Mouse (Mus musculus): ENCODE results near the gene Actr5. TPM values are rescaled to one million over a fixed set of nuclear protein-coding genes. Genes with fewer than 3 reads are reported as not detected.

The Actr5 gene
- 10 to 100 TPM in 1 of 2 experiments, 1 to 10 TPM in 1; 9.1 to 10.1 TPM for total RNA-seq (2021)
- long read RNA-seq, experiment 1, transcript Actr5-201 (9 exons, 2,402 nt), result major isoform, 5 of 7 reads
- long read RNA-seq, experiment 1, partial matches to known transcripts, result 1 of 7 reads
- long read RNA-seq, experiment 1, other reads (novel, unspliced or antisense), result 0 of 7 reads
- long read RNA-seq, experiment 2, transcript Actr5-201 (9 exons, 2,402 nt), result major isoform, 8 of 12 reads
- long read RNA-seq, experiment 2, partial matches to known transcripts, result 0 of 12 reads
- long read RNA-seq, experiment 2, other reads (novel, unspliced or antisense), result 4 of 12 reads

- intact Hi-C loops (cut with DNase I), result loop anchor here (5.0 kb wide), 1 partner anchor 77 kb away; no protein-coding TSS in a partner anchor
- peak; percentile 90 to 93 for DNase-seq (ENCODE audit: low spot score in 2 of 2)
These were observed at the start of gene Actr5 for GRCm38 (mm10) chr2:158624718-158625222. TSS of gene Actr5 (plus strand) at chr2:158624888.

GRCm38 (mm10) chr2:158579979-158580378 is 44.7 kb upstream of the Actr5 start:
- no peak for DNase-seq (ENCODE audit: low spot score in 2 of 2)
- intact Hi-C loops (cut with DNase I), result no loop called here

- no peak for DNase-seq (ENCODE audit: low spot score in 2 of 2)
- intact Hi-C loops (cut with DNase I), result no loop called here
These were observed 39.9 kb upstream of the Actr5 start for GRCm38 (mm10) chr2:158584621-158585358.

DNA sequence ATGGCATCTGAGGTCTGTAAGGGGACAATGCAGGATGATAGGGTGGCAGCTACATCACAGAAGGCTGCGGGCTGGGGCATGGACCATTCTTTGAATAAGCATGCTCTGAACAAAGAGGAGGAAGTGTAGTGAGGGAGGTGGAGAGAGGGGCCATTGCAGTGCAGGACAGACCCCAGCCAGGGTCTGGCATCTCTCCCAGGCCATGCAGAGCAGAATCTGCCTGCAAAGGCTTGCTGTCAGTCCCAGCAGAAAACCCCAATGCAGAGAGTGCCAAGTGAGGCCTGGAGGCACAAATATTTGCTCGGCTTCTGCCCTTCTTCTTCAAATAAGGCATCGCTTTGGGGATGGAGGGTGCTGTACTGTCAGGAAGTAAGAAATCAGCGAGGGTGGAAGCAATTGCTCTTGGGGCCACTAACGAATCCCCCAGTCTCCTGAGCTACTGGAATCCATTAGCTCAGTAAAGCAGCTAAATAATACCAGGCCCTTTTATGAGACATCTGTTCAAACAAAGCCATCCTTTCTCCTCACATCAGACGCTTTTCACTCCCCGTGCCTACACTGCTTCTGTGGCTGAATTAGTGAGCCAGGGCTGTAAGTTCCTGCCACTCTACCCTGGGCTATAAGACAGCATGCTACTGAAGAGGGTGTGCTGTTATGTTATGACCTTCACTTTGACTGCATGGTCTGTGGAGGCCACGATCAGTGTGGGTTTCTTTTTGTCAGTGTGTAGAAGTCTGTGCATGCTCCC is 36.0 kb upstream of the Actr5 start:
- no peak for DNase-seq (ENCODE audit: low spot score in 2 of 2)
- intact Hi-C loops (cut with DNase I), result no loop called here

GRCm38 (mm10) chr2:158590495-158590894 is 34.2 kb upstream of the Actr5 start:
- intact Hi-C loops (cut with DNase I), result no loop called here

GRCm38 (mm10) chr2:158591286-158591685 is 33.4 kb upstream of the Actr5 start:
- DNase-seq (ENCODE audit: low spot score in 2 of 2), result no peak
- intact Hi-C loops (cut with DNase I), result no loop called here

More at GRCm38 (mm10) chr2:158590495-158590894, 34.2 kb upstream of the Actr5 start:
- DNase-seq (ENCODE audit: low spot score in 2 of 2), result no peak

DNA sequence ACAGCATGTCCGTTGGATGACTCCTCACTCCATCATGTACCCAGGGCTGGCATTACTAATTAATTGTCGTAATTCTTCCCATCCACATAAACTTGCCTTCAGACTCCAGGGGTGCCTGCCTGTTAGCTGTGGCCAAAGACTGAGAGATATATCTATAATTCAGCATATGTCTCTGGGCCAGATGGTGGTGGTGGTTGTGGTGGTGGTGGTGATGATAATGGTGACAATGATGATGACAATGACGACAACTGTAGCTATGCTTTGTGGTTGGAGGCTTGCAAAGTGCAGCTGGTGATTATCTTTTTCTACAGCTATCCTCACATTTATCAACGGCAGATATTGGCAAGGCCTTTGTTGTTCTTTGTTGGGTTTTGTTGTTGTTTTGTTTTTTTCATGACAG is 31.3 kb upstream of the Actr5 start:
- intact Hi-C loops (cut with DNase I), result no loop called here
- no peak for DNase-seq (ENCODE audit: low spot score in 2 of 2)

DNA sequence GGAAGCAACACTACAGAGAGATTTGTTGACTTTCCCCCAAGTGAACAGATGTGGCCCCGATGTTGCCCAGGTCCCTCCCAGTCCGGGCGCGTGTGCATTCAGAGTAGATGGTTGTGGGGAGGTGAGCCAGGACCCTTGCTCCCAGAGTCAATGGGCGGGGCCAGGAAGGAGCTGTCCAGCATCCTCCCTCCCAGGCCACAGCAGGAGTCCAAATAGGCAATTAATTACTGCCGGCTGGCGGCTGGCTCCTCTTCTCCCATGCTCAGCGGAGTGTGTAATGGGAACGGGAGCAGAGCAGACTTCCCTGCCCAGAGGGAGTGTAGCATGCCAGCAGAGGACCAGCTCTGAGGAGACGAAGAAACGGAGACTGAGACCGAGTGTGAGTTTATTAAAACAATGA is 29.6 kb upstream of the Actr5 start:
- intact Hi-C loops (cut with DNase I), result no loop called here
- peak in 1 of 2 experiments; percentile 27 for DNase-seq (ENCODE audit: low spot score in 2 of 2)

- intact Hi-C loops (cut with DNase I), result no loop called here
- no peak for DNase-seq (ENCODE audit: low spot score in 2 of 2)
These were observed 29.1 kb upstream of the Actr5 start for GRCm38 (mm10) chr2:158595577-158595976.

- intact Hi-C loops (cut with DNase I), result no loop called here
- DNase-seq (ENCODE audit: low spot score in 2 of 2), result no peak
These were observed 27.9 kb upstream of the Actr5 start for GRCm38 (mm10) chr2:158596803-158597202.

DNA sequence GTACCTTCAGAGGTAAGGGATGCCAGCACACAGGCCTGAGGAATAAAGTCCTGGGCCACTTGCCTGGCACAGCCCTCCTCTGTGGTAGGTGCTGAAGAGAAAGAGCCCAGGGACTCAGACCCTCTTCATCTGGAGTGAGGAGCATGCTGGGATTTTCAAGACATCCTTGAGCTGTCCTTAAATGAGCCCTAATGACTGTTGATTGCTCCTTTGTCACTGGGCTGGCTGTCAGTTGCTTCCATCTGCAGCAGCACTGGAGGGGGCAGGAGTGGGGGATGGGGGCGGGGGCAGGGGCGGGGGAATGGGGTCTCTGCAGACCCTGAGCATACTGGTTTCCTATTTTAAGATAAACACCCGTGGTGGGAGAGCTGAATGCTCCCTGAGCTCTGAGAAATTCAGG is 24.2 kb upstream of the Actr5 start:
- intact Hi-C loops (cut with DNase I), result no loop called here
- DNase-seq (ENCODE audit: low spot score in 2 of 2), result no peak

DNA sequence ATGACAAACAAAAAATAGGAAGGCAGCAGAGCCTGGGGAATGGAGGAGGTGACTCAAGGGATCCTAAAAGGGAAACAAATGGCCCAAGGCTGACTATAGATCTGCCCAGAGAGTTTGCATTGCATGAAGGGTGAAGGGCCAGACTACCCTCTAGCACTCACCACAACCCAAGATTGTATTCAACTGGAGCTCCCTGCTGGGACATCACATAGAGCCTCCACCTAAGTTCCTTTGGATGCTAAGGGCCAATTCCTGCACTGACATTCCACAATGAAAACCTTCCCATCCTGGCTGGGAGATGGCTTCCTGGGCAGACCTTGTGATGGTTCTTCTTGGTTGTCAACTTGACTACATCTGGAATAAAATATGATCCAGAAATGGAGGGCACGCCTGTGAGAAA is 23.4 kb upstream of the Actr5 start:
- DNase-seq (ENCODE audit: low spot score in 2 of 2), result no peak
- intact Hi-C loops (cut with DNase I), result no loop called here

GRCm38 (mm10) chr2:158602663-158603062 is 22.0 kb upstream of the Actr5 start:
- intact Hi-C loops (cut with DNase I), result no loop called here
- DNase-seq (ENCODE audit: low spot score in 2 of 2), result no peak

DNA sequence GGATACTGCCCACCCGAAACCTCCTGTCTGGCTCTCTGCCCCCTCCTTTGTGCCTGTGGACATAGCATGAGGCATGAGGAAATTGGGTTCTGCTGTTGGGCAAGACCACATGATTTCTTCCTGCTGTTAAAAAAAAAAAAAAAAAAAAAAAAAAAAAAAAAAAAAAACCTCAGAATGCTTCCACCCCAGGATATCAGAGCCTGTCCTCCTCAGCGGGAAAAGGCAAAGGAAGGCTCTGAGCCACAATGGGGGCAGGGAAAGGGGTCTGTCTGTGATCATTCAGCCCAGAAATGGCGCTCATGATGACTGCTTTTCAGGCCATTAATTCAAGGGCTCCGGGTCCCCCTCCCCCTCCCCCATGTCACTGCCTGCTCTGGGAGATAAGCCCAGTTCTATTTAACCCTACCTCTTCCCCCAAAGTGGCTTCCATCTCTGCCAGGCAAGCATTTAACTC is 18.1 kb upstream of the Actr5 start:
- DNase-seq (ENCODE audit: low spot score in 2 of 2), result no peak
- intact Hi-C loops (cut with DNase I), result no loop called here

DNA sequence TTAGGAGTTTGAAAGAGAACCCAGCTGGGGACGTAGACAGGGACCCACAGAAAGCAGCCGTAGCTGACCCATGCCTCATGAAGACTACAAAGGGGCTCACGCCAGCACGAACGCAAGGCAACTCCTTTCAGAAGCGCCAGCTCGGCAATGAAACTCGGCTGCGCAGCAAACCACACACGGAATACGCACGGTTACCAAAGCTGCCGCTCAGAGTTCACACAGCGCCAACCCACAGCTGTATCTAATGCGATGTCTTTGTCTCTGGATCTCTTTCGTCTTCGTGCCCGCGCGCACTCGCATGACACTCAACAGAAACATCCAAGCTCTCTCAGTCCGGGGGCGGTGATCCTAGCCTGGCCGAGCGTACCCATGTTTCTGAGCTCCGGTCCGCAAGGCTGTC is 15.0 kb upstream of the Actr5 start:
- intact Hi-C loops (cut with DNase I), result loop anchor here (5.0 kb wide), 1 partner anchor 57 kb away; no protein-coding TSS in a partner anchor

DNA sequence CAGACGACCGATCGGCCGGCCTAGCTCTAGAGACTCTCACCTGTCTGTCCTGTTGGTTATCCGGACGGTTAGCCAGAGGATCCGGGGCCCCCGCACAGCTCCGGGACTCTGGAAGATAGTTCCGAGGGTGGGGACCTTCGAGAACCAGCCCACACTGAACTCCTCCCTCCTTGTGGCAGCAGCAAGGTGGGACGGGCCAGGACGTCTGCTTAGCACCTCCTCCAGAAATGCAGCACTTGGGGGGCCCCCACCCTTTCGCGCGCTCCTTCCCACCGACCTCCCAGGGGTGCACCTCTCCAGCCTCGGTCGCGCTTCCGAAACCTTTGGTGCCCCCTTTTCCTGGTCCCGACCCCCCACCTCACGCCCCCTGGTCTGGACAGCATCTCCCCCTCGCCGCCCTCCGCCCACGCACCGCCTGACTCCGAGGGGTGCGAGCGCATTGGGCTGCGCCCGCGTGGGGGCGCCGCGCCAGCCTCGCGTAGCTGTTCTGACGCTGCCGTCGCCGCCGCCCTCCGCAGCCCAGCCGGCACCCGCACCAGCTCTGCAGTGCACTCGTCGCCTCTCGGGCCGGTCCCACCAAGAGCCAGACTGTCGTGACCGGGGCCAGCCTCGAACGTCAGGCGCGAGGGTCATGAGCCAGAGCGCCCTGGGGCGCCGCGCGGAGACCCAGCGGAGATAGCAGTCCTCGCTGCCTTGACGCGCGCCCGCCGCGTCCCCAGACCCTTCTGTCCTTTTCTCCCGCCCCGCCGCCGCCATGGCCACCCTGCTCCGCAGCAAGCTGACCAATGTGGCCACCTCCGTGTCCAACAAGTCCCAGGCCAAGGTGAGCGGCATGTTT is 14.0 kb upstream of the Actr5 start, which contains the start of gene Slc32a1:
Gene Slc32a1, plus strand, starts transcription at position 280 of the 838 bp plus-strand sequence.
- DNase-seq (ENCODE audit: low spot score in 2 of 2), result peak in 1 of 2 experiments; percentile 55
- intact Hi-C loops (cut with DNase I), result loop anchor here (5.0 kb wide), 1 partner anchor 58 kb away; no protein-coding TSS in a partner anchor

More for the DNA sequence above, 15.0 kb upstream of the Actr5 start:
- DNase-seq (ENCODE audit: low spot score in 2 of 2), result peak; percentile 27 to 31

GRCm38 (mm10) chr2:158611326-158611719 is 13.4 kb upstream of the Actr5 start:
- intact Hi-C loops (cut with DNase I), result loop anchor here (5.0 kb wide), 1 partner anchor 59 kb away; no protein-coding TSS in a partner anchor
- DNase-seq (ENCODE audit: low spot score in 2 of 2), result no peak

All from left cerebral cortex, postnatal 14 days (tissue).